Mouse (Mus musculus): ENCODE data around the gene Tlx2. TPM values are rescaled to one million over a fixed set of nuclear protein-coding genes. Genes with fewer than 3 reads are reported as not detected.

Tlx2 gene
- total RNA-seq, 1 experiment from 2014 or later, result not detected

GRCm38 (mm10) chr6:83031921-83032590, 38.0 kb downstream of the Tlx2 start:
- ATAC-seq (replicated peaks; ENCODE audit: insufficient number of reproducible peaks, low FRiP score, low TSS enrichment, poor library complexity, severe bottlenecking), result no peak

DNA sequence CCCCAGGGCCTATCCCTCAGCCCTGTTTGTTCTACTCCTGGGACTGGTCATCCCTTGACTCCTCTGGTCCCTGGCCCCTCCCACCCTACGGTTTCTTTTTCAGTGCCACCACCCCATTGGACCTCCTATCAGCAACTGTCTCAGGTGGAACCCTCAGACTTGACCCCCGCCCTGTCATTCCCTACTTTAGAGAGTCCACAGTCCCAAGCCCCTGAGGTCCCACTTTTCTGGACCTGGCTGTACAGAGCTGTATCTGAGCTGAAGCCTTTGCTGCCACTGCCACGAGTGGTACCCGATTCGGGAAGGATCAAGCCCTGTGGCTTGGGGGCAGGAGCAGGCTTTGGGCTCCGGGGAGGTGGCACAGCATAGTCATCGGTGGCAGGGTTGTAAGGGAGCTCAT, 39.0 kb downstream of the Tlx2 start:
- no peak for ATAC-seq (replicated peaks; ENCODE audit: insufficient number of reproducible peaks, low FRiP score, low TSS enrichment, poor library complexity, severe bottlenecking)

DNA sequence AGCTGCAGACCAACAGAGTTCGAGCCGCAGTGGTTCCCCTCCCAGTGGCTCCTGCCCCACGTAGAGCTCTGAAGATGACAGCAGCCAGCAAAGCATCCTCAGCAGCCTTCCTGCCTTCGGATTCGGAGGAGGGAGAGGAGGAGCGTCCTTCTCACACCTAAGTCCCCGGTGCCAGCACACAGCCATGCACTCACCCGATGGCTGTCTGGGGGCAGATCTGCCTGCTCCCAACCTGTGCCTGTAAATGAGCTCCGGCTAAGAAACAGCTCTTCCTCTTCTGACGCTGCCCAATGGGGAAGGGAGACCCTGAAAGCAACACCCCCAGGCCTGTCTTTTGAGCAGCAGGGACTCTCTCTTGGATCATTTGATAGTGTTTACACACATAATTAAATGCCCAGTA, 40.3 kb downstream of the Tlx2 start:
- no peak for ATAC-seq (replicated peaks; ENCODE audit: insufficient number of reproducible peaks, low FRiP score, low TSS enrichment, poor library complexity, severe bottlenecking)

DNA sequence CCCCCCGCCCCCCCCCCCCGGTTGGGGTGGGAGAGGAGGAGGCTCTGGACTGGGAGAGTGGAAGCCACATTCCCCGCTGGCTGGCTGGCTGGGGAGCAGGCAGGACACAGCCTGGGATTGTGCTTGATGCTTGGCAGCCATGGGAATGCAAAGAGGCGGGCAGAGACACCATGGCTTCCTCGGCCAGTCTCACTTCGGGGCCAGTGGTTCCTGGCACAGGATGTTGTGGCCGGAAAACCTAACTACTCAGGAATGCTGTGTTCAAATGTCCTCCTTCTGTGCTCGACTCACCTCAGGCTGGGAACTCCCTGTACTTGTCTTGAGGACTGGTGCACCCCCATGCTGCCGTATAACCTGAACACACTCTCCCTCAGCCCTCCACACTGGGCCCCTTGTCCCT, 42.4 kb downstream of the Tlx2 start:
- ATAC-seq (replicated peaks; ENCODE audit: insufficient number of reproducible peaks, low FRiP score, low TSS enrichment, poor library complexity, severe bottlenecking), result no peak

DNA sequence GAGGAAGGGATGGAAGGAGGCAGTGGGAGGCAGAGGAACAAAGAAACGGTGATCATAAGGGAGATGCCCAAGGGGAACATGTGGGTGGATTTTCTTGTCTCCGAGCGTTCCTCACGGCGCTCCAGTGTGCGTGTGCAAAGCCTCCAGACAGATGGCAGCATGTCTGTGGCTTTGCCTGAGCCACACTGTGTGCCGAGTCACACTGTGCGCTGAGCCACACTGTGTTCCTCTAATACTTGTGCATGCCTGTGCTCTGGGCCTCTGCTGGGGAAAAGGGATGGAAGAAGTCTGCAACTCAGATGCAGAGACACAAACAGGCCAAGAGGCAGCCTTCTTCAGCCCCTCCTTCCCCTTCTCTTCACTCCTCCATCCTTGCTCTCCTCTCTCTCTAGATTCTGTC, 42.8 kb downstream of the Tlx2 start:
- no peak for ATAC-seq (replicated peaks; ENCODE audit: insufficient number of reproducible peaks, low FRiP score, low TSS enrichment, poor library complexity, severe bottlenecking)

GRCm38 (mm10) chr6:83025221-83025620, 44.9 kb downstream of the Tlx2 start:
- no peak for ATAC-seq (replicated peaks; ENCODE audit: insufficient number of reproducible peaks, low FRiP score, low TSS enrichment, poor library complexity, severe bottlenecking)

GRCm38 (mm10) chr6:83024421-83024820, 45.7 kb downstream of the Tlx2 start:
- no peak for ATAC-seq (replicated peaks; ENCODE audit: insufficient number of reproducible peaks, low FRiP score, low TSS enrichment, poor library complexity, severe bottlenecking)

DNA sequence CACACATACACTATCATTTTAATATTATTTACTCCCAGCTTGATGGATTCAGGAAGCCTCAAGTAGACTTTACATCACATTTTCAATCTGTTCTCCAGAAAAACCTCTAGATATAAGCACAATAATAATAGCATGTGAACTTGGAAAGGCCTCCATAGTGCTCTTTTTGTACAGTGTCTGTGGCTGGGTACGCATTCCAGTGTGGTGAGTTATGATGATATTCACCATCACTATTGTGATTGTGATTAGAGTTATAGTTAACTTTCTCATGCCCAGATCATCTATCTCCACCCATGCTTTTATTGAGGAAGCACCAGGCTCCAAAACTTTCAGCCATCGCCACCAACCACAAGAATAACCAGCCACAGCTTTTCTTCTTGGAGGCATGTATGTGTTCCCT, 46.3 kb downstream of the Tlx2 start:
- ATAC-seq (replicated peaks; ENCODE audit: insufficient number of reproducible peaks, low FRiP score, low TSS enrichment, poor library complexity, severe bottlenecking), result no peak

- no peak for ATAC-seq (replicated peaks; ENCODE audit: insufficient number of reproducible peaks, low FRiP score, low TSS enrichment, poor library complexity, severe bottlenecking)
Measured at GRCm38 (mm10) chr6:83023008-83023407, 47.1 kb downstream of the Tlx2 start.

- no peak for ATAC-seq (replicated peaks; ENCODE audit: insufficient number of reproducible peaks, low FRiP score, low TSS enrichment, poor library complexity, severe bottlenecking)
Measured at GRCm38 (mm10) chr6:83020836-83021593, 49.1 kb downstream of the Tlx2 start.

- no peak for ATAC-seq (replicated peaks; ENCODE audit: insufficient number of reproducible peaks, low FRiP score, low TSS enrichment, poor library complexity, severe bottlenecking)
Measured at GRCm38 (mm10) chr6:83020121-83020520, 50.0 kb downstream of the Tlx2 start.

GRCm38 (mm10) chr6:83019044-83019443, 51.0 kb downstream of the Tlx2 start:
- no peak for ATAC-seq (replicated peaks; ENCODE audit: insufficient number of reproducible peaks, low FRiP score, low TSS enrichment, poor library complexity, severe bottlenecking)

Other genes starting within 250 kb of the Tlx2 start
- not detected in 3 replicates for gene Sema4f, start 130.5 kb downstream of the Tlx2 start, total RNA-seq (2017)
- gene M1ap, start 123.4 kb downstream of the Tlx2 start, total RNA-seq (2017), result 1.8 TPM in 1 of 3 replicates, not detected in the others
- 36.6 to 44.9 TPM (median 43.6 TPM) in 3 replicates for gene Dok1, start 36.8 kb downstream of the Tlx2 start, total RNA-seq (2017)
- 2.3 to 10.2 TPM (median 4.2 TPM) in 3 replicates for gene Loxl3, start 36.1 kb downstream of the Tlx2 start, total RNA-seq (2017)
- gene Aup1, start 15.8 kb downstream of the Tlx2 start, total RNA-seq (2017), result 187 to 238 TPM (median 209 TPM) in 3 replicates
- 81.4 to 125 TPM (median 105 TPM) in 3 replicates for gene Htra2, start 15.0 kb downstream of the Tlx2 start, total RNA-seq (2017)
- 0.21 to 3.8 TPM (median 2.6 TPM) in 3 replicates for gene Dqx1, start 12.4 kb downstream of the Tlx2 start, total RNA-seq (2017)
- 2.0 to 13.5 TPM (median 6.9 TPM) in 3 replicates for gene Pcgf1, start 7.6 kb upstream of the Tlx2 start, total RNA-seq (2017)
- not detected in 3 replicates for gene Lbx2, start 16.1 kb upstream of the Tlx2 start, total RNA-seq (2017)
- 0.48 to 12.5 TPM (median 1.5 TPM) in 3 replicates for gene Ccdc142, start 31.3 kb upstream of the Tlx2 start, total RNA-seq (2017)
- 2.5 to 5.5 TPM (median 2.6 TPM) in 3 replicates for gene Gm42688, start 31.3 kb upstream of the Tlx2 start, total RNA-seq (2017)
- 4.4 to 38.2 TPM (median 19.3 TPM) in 3 replicates for gene Mrpl53, start 38.7 kb upstream of the Tlx2 start, total RNA-seq (2017)
- 24.8 to 42.1 TPM (median 28.8 TPM) in 3 replicates for gene Mogs, start 45.2 kb upstream of the Tlx2 start, total RNA-seq (2017)
- gene Wbp1, start 51.3 kb upstream of the Tlx2 start, total RNA-seq (2017), result 45.0 to 60.1 TPM (median 53.4 TPM) in 3 replicates
- gene Ino80b, start 55.1 kb upstream of the Tlx2 start, total RNA-seq (2017), result 25.0 to 53.9 TPM (median 41.3 TPM) in 3 replicates
- 0.96 to 2.7 TPM (median 1.0 TPM) in 3 replicates for gene Rtkn, start 65.2 kb upstream of the Tlx2 start, total RNA-seq (2017)
- gene Wdr54, start 86.1 kb upstream of the Tlx2 start, total RNA-seq (2017), result 0.11 to 0.29 TPM in 2 of 3 replicates, not detected in the other
- gene 1700003E16Rik, start 86.1 kb upstream of the Tlx2 start, total RNA-seq (2017), result 0.48 TPM in 1 of 3 replicates, not detected in the others
- 39.1 to 65.9 TPM (median 51.0 TPM) in 3 replicates for gene Dctn1, start 95.6 kb upstream of the Tlx2 start, total RNA-seq (2017)
- not detected in 3 replicates for gene Slc4a5, start 149.5 kb upstream of the Tlx2 start, total RNA-seq (2017)